Mouse (Mus musculus): ENCODE data around the gene Enpp5.

Gene Enpp5

GRCm38 (mm10) chr17:44091512-44091911, 12.9 kb downstream of the Enpp5 start:
- DNase-seq (ENCODE audit: low read depth, low spot score) = peak; percentile 4

GRCm38 (mm10) chr17:44100486-44100885, 21.9 kb downstream of the Enpp5 start:
- DNase-seq (ENCODE audit: low read depth, low spot score) = no peak

GRCm38 (mm10) chr17:44100906-44101305, 22.3 kb downstream of the Enpp5 start:
- DNase-seq (ENCODE audit: low read depth, low spot score) = no peak

GRCm38 (mm10) chr17:44101961-44102360, 23.3 kb downstream of the Enpp5 start:
- no peak for DNase-seq (ENCODE audit: low read depth, low spot score)

GRCm38 (mm10) chr17:44105287-44106138, 26.9 kb downstream of the Enpp5 start, which contains the start of gene Enpp4:
Enpp4 (minus strand) TSS chr17:44105809.
- DNase-seq (ENCODE audit: low read depth, low spot score) = peak; percentile 91

GRCm38 (mm10) chr17:44108331-44108730, 29.7 kb downstream of the Enpp5 start:
- no peak for DNase-seq (ENCODE audit: low read depth, low spot score)

- DNase-seq (ENCODE audit: low read depth, low spot score) = no peak
Measured at GRCm38 (mm10) chr17:44116584-44116983, 38.0 kb downstream of the Enpp5 start.

- no peak for DNase-seq (ENCODE audit: low read depth, low spot score)
Measured at GRCm38 (mm10) chr17:44117721-44118120, 39.1 kb downstream of the Enpp5 start.

- DNase-seq (ENCODE audit: low read depth, low spot score) = no peak
Measured at GRCm38 (mm10) chr17:44118231-44118630, 39.6 kb downstream of the Enpp5 start.

- DNase-seq (ENCODE audit: low read depth, low spot score) = no peak
Measured at GRCm38 (mm10) chr17:44121366-44122100, 42.9 kb downstream of the Enpp5 start.

GRCm38 (mm10) chr17:44129092-44129750, 50.6 kb downstream of the Enpp5 start:
- DNase-seq (ENCODE audit: low read depth, low spot score) = no peak

GRCm38 (mm10) chr17:44130429-44130828, 51.8 kb downstream of the Enpp5 start:
- DNase-seq (ENCODE audit: low read depth, low spot score) = peak; percentile 71

- DNase-seq (ENCODE audit: low read depth, low spot score) = no peak
Measured at GRCm38 (mm10) chr17:44134106-44134505, 55.5 kb downstream of the Enpp5 start.

GRCm38 (mm10) chr17:44134545-44134944, 55.9 kb downstream of the Enpp5 start:
- DNase-seq (ENCODE audit: low read depth, low spot score) = no peak

- no peak for DNase-seq (ENCODE audit: low read depth, low spot score)
Measured at GRCm38 (mm10) chr17:44136018-44136417, 57.4 kb downstream of the Enpp5 start.
